Mouse (Mus musculus) liver, adult 2 months (tissue): Measurements from ENCODE around the gene Heg1.

Source experiments
- CTCF ChIP-seq: fragments of 200-500 bp; IDR thresholded peaks from 2 replicates; pipeline ENCODE4 v1.5.1; 2011; ENCODE audit warnings: low read depth, low read length, control low read depth
- POLR2A ChIP-seq: fragments of 200-500 bp; IDR thresholded peaks from 2 replicates; pipeline ENCODE4 v1.6.1; 2011; ENCODE audit warnings: low read length, control low read depth; ENCODE audit not compliant: insufficient read depth; ENCODE audit errors: extremely low read depth

- no peak for TF ChIP-seq CTCF
- no peak for TF ChIP-seq POLR2A
Observed at GRCm38 (mm10) chr16:33777607-33778006, 93.4 kb downstream of the Heg1 start.
